Mouse (Mus musculus) stomach, embryonic 16.5 days (tissue): ENCODE measurements around the gene Heatr5b. TPM values are rescaled to one million over a fixed set of nuclear protein-coding genes. Genes with fewer than 3 reads are reported as not detected.

Experiments used
- ATAC-seq: fragments of 200-750 bp; cut with Nextera tagmentation; 2 replicates; pipeline ENCODE4 v1.8.0; 2017; ENCODE audit warnings: moderate number of reproducible peaks, moderate TSS enrichment; ENCODE audit not compliant: insufficient read depth, low FRiP score
- H3K27ac ChIP-seq: fragments of 300-500 bp; sonication (generic); 2 replicates; pipeline ENCODE4 v1.5.1; 2014; ENCODE audit warnings: low read length
- H3K27me3 ChIP-seq: fragments of 300-500 bp; sonication (generic); 2 replicates; pipeline ENCODE4 v1.6.1; 2014; ENCODE audit warnings: low read length, control low read depth, mixed read lengths; ENCODE audit not compliant: control insufficient read depth, insufficient read depth
- H3K36me3 ChIP-seq: fragments of 300-500 bp; sonication (generic); 2 replicates; pipeline ENCODE4 v1.6.1; 2014; ENCODE audit warnings: low read length; ENCODE audit not compliant: control insufficient read depth, insufficient read depth
- H3K4me1 ChIP-seq: fragments of 300-500 bp; sonication (generic); 2 replicates; pipeline ENCODE4 v1.6.1; 2014; ENCODE audit warnings: low read length, control low read depth, mixed read lengths; ENCODE audit not compliant: control insufficient read depth, insufficient read depth
- H3K4me2 ChIP-seq: fragments of 300-500 bp; sonication (generic); 2 replicates; pipeline ENCODE4 v1.6.1; 2014; ENCODE audit warnings: low read depth, low read length, mixed read lengths
- H3K4me3 ChIP-seq: fragments of 300-500 bp; sonication (generic); replicated peaks from 2 replicates; pipeline ENCODE4 v1.5.1; 2014; ENCODE audit warnings: mild to moderate bottlenecking, low read length
- H3K9ac ChIP-seq: fragments of 300-500 bp; sonication (generic); 2 replicates; pipeline ENCODE4 v1.6.1; 2014; ENCODE audit warnings: low read length
- H3K9me3 ChIP-seq: fragments of 300-500 bp; sonication (generic); replicated peaks from 2 replicates; pipeline ENCODE4 v1.6.1; 2016; ENCODE audit warnings: low read length, control low read depth; ENCODE audit not compliant: control insufficient read depth
- WGBS: fragments of 180-500 bp; shearing (Covaris S2); extraction: QIAGEN DNeasy Blood & Tissue Kit; methylation state at CpG from one replicate; pipeline ENCODE4 v1.1.7; 2014; 5-methylcytosine and 5-hydroxymethylcytosine counted together
- polyA plus RNA-seq: library from polyadenylated mRNA; unstranded; fragments of >200 nt; fragmentation: Nextera tagmentation; extraction: Ambion mirVana; gene quantifications from 2 replicates; pipeline ENCODE4 v1.2.1, GENCODE M21; 2015

The Heatr5b gene
- polyA plus RNA-seq, 1 experiment from 2014 or later: 14.0 TPM

GRCm38 (mm10) chr17:78778765-78779164, 56.4 kb downstream of the Heatr5b start:
- H3K27me3 ChIP-seq: no peaks in the 10 kb centered on the region
- no peak overlapping the region for H3K9ac ChIP-seq
- H3K4me1 ChIP-seq: no peaks in the 10 kb centered on the region
- no peak overlapping the region for H3K27ac ChIP-seq
- 93% methylated on average over 1 of the region's 1 CpGs for WGBS
- H3K4me2 ChIP-seq: no peak overlapping the region
- H3K9me3 ChIP-seq: no peaks in the 10 kb centered on the region
- no peak for ATAC-seq
- H3K36me3 ChIP-seq: no peaks in the 10 kb centered on the region
- H3K4me3 ChIP-seq: no peak overlapping the region

- Histone ChIP-seq H3K4me2 (no peak overlapping the region), H3K9ac (no peak overlapping the region), H3K4me3 (no peak overlapping the region), H3K36me3 (no peaks in the 10 kb centered on the region), H3K27me3 (no peaks in the 10 kb centered on the region), H3K9me3 (no peaks in the 10 kb centered on the region), H3K4me1 (no peaks in the 10 kb centered on the region), H3K27ac (no peak overlapping the region)
- WGBS: 82% methylated on average over 2 of the region's 2 CpGs
- no peak for ATAC-seq
Observed at GRCm38 (mm10) chr17:78772317-78772716, 62.8 kb downstream of the Heatr5b start.

- 55% methylated on average over 7 of the region's 7 CpGs for WGBS
- Histone ChIP-seq H3K9ac (no peak overlapping the region), H3K4me2 (no peak overlapping the region), H3K9me3 (no peaks in the 10 kb centered on the region), H3K27ac (no peak overlapping the region), H3K27me3 (no peaks in the 10 kb centered on the region), H3K4me3 (no peak overlapping the region), H3K4me1 (no peaks in the 10 kb centered on the region), H3K36me3 (no peaks in the 10 kb centered on the region)
- ATAC-seq: no peak
Observed at GRCm38 (mm10) chr17:78770932-78771331, 64.2 kb downstream of the Heatr5b start.

- no peaks in the 10 kb centered on the region for H3K27me3 ChIP-seq
- H3K4me2 ChIP-seq: no peak overlapping the region
- H3K4me1 ChIP-seq: no peaks in the 10 kb centered on the region
- WGBS: 76% methylated on average over 3 of the region's 3 CpGs
- no peak overlapping the region for H3K27ac ChIP-seq
- no peak for ATAC-seq
- H3K4me3 ChIP-seq: no peak overlapping the region
- no peaks in the 10 kb centered on the region; the same call in 1 of the 2 replicates for H3K36me3 ChIP-seq
- no peak overlapping the region for H3K9ac ChIP-seq
- no peaks in the 10 kb centered on the region for H3K9me3 ChIP-seq
Observed at GRCm38 (mm10) chr17:78769341-78769740, 65.8 kb downstream of the Heatr5b start.

GRCm38 (mm10) chr17:78768937-78769336, 66.2 kb downstream of the Heatr5b start:
- no peak overlapping the region for H3K27ac ChIP-seq
- H3K9ac ChIP-seq: no peak overlapping the region
- 69% methylated on average over 2 of the region's 2 CpGs for WGBS
- no peaks in the 10 kb centered on the region for H3K27me3 ChIP-seq
- H3K36me3 ChIP-seq: no peaks in the 10 kb centered on the region; the same call in 1 of the 2 replicates
- no peaks in the 10 kb centered on the region for H3K9me3 ChIP-seq
- H3K4me3 ChIP-seq: no peak overlapping the region
- no peak overlapping the region for H3K4me2 ChIP-seq
- ATAC-seq: no peak
- H3K4me1 ChIP-seq: no peaks in the 10 kb centered on the region

GRCm38 (mm10) chr17:78767546-78767945, 67.6 kb downstream of the Heatr5b start:
- no peak overlapping the region for H3K4me2 ChIP-seq
- no peak overlapping the region for H3K4me3 ChIP-seq
- WGBS: 77% methylated on average over 8 of the region's 8 CpGs
- H3K27me3 ChIP-seq: no peaks in the 10 kb centered on the region
- peaks cover 3% of the 10 kb centered on the region; the same call in 1 of the 2 replicates for H3K36me3 ChIP-seq
- no peak for ATAC-seq
- no peaks in the 10 kb centered on the region for H3K9me3 ChIP-seq
- H3K4me1 ChIP-seq: no peaks in the 10 kb centered on the region
- no peak overlapping the region for H3K9ac ChIP-seq
- H3K27ac ChIP-seq: no peak overlapping the region

GRCm38 (mm10) chr17:78766084-78766483, 69.1 kb downstream of the Heatr5b start:
- Histone ChIP-seq H3K27me3 (no peaks in the 10 kb centered on the region), H3K4me1 (no peaks in the 10 kb centered on the region), H3K4me2 (no peak overlapping the region), H3K9ac (no peak overlapping the region), H3K9me3 (no peaks in the 10 kb centered on the region), H3K4me3 (no peak overlapping the region), H3K27ac (no peak overlapping the region), H3K36me3 (peaks cover 4% of the 10 kb centered on the region; the same call in 1 of the 2 replicates)
- ATAC-seq: no peak
- WGBS: 56% methylated on average over 7 of the region's 7 CpGs

- Histone ChIP-seq H3K4me1 (no peaks in the 10 kb centered on the region), H3K4me2 (no peak overlapping the region), H3K9ac (no peak overlapping the region), H3K9me3 (no peaks in the 10 kb centered on the region), H3K27ac (no peak overlapping the region), H3K4me3 (no peak overlapping the region), H3K27me3 (no peaks in the 10 kb centered on the region), H3K36me3 (peaks cover 4% of the 10 kb centered on the region; the same call in 1 of the 2 replicates)
- WGBS: 87% methylated on average over 5 of the region's 5 CpGs
- ATAC-seq: no peak
Observed at GRCm38 (mm10) chr17:78763272-78763671, 71.9 kb downstream of the Heatr5b start.

GRCm38 (mm10) chr17:78752938-78753655, 82.1 kb downstream of the Heatr5b start:
- Histone ChIP-seq H3K36me3 (0 out of 2 replicates have a peak, but pooled peaks cover 3% of the 10 kb centered on the region), H3K27me3 (no peaks in the 10 kb centered on the region), H3K4me2 (no peak overlapping the region), H3K4me3 (no peak overlapping the region), H3K27ac (no peak overlapping the region), H3K4me1 (no peaks in the 10 kb centered on the region), H3K9ac (no peak overlapping the region), H3K9me3 (no peaks in the 10 kb centered on the region)
- WGBS: 54% methylated on average over 17 of the region's 17 CpGs
- ATAC-seq: no peak
